Mouse (Mus musculus) Patski (cell line): ENCODE data around the gene Mmp9. TPM values are rescaled to one million over a fixed set of nuclear protein-coding genes. Genes with fewer than 3 reads are reported as not detected.

Experiments used
- ATAC-seq: fragments of 100-300 bp; one replicate; pipeline ENCODE4 v1.8.0; 2021
- CTCF ChIA-PET: fragments of 350-600 bp; sonication (Branson Sonifier 250); formaldehyde crosslinking; loops from one replicate; lab custom pipeline; 2022; ENCODE audit warnings: inconsistent platforms; lab: Charles Lee
- POLR2A ChIA-PET: fragments of 350-600 bp; sonication (Branson Sonifier 250); formaldehyde crosslinking; loops from one replicate; lab custom pipeline; 2022; ENCODE audit warnings: antibody characterized with exemption, inconsistent platforms; lab: Charles Lee
- DNase-seq: peaks from one replicate; pipeline ENCODE4 v3.0.0-alpha.2; 2011; ENCODE audit warnings: low read depth, low spot score
- H3K27me3 ChIP-seq: fragments of 371-371 bp; one replicate; pipeline ENCODE4 v1.5.1; 2021
- CTCF ChIP-seq: fragments of 100-300 bp; IDR thresholded peaks from one replicate; pipeline ENCODE4 v1.5.1; 2021
- in situ Hi-C: fragments of 300-500 bp; cut with MboI; formaldehyde crosslinking; loops from 3 replicates; pipeline ENCODE4 v1.11.1; 2018; ENCODE audit warnings: low pct_unique_long_range_greater_than_20kb, mixed read lengths
- polyA plus RNA-seq: library from polyadenylated mRNA; unstranded; gene quantifications from one replicate; pipeline ENCODE4 v1.2.3, GENCODE M21; 2021

The Mmp9 gene
- polyA plus RNA-seq, 1 experiment from 2014 or later = 0.12 TPM

GRCm38 (mm10) chr2:164911086-164912048 is 29.2 kb upstream of the Mmp9 start, which contains the start of gene Zfp335:
TSS of gene Zfp335 (minus strand) at chr2:164911757.
- DNase-seq (peak; percentile 79), ATAC-seq (peak; percentile 68)
- in situ Hi-C loops = no loop called here
- TF ChIP-seq CTCF = no peak
- no peaks in the 10 kb centered on the region for H3K27me3 ChIP-seq
- CTCF ChIA-PET = interaction anchor here (1.2 kb wide), 1 partner anchor 10 kb away, joined by 4 read pairs; no protein-coding TSS in a partner anchor
- POLR2A ChIA-PET = interaction anchor here (1.0 to 1.8 kb wide), 4 partner anchors 21 to 121 kb away, joined by 3 to 6 read pairs (median 4); partner anchors contain the start of genes Ctsa and Neurl2

DNA sequence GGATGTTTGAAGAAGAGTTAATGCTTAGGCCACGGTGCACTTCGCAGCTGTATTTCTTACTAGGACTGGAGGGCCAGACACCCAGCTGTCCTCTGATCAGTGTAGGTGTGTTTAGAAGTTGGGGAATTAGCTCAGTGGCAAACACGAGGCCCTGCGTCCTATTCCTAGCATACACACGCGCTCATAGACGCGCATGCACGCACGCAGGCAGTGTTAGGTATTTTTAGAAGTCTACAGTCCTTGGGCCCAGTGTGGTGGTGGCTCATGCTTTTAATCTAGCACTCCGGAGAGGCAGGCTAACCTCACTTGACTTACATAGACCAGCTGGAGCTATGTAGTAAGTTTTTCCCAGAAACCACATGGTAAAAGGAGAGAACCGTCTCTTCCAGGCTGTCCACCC is 28.4 kb upstream of the Mmp9 start:
- DNase-seq (no peak), ATAC-seq (no peak)
- in situ Hi-C loops = no loop called here
- CTCF ChIA-PET = interaction anchor here (1.2 kb wide), 1 partner anchor 9 kb away, joined by 4 read pairs; no protein-coding TSS in a partner anchor
- TF ChIP-seq CTCF = no peak
- POLR2A ChIA-PET = interaction anchor here (0.8 to 1.0 kb wide), 3 partner anchors 25 to 120 kb away, joined by 3 to 5 read pairs (median 3); no protein-coding TSS in a partner anchor
- no peaks in the 10 kb centered on the region for H3K27me3 ChIP-seq

GRCm38 (mm10) chr2:164912749-164913427 is 27.7 kb upstream of the Mmp9 start:
- POLR2A ChIA-PET = interaction anchor here (0.6 to 1.0 kb wide), 4 partner anchors 13 to 119 kb away, joined by 3 to 5 read pairs (median 3); no protein-coding TSS in a partner anchor
- in situ Hi-C loops = no loop called here
- no peak for DNase-seq

DNA sequence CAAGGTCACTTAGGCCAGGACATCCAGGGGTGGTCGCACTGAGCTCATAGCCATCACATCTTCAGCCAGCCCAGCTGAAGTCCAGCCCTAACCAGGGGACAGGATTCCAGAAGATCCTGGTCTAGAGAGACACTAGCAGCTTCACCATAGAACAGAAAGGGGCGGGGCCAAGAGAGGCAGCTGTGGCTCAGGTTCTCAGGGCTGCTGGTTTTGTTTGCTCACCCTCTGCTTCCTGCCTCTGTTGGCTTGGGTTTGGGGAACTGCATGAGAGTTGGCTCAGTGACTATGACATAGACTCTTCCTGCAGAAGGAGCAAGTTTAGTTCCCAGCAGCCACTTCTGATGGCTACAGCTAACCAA is 27.2 kb upstream of the Mmp9 start:
- ChIA-PET POLR2A (interaction anchor here (0.6 kb wide), 1 partner anchor 12 kb away, joined by 3 read pairs; no protein-coding TSS in a partner anchor), CTCF (interaction anchor here (1.1 to 1.2 kb wide), 2 partner anchors 11 to 38 kb away, joined by 3 read pairs; no protein-coding TSS in a partner anchor)
- no peak for TF ChIP-seq CTCF
- H3K27me3 ChIP-seq = no peaks in the 10 kb centered on the region
- DNase-seq = no peak
- no peak for ATAC-seq
- in situ Hi-C loops = no loop called here

More at GRCm38 (mm10) chr2:164912749-164913427, 27.7 kb upstream of the Mmp9 start:
- TF ChIP-seq CTCF = no peak
- no peaks in the 10 kb centered on the region for H3K27me3 ChIP-seq
- ATAC-seq = no peak
- CTCF ChIA-PET = interaction anchor here (1.1 kb wide), 1 partner anchor 38 kb away, joined by 3 read pairs; no protein-coding TSS in a partner anchor

- ATAC-seq (no peak), DNase-seq (no peak)
- in situ Hi-C loops = no loop called here
- no peaks in the 10 kb centered on the region for H3K27me3 ChIP-seq
- ChIA-PET CTCF (no interaction called here), POLR2A (no interaction called here)
- no peak for TF ChIP-seq CTCF
Observed at GRCm38 (mm10) chr2:164916820-164917219, 23.8 kb upstream of the Mmp9 start.

DNA sequence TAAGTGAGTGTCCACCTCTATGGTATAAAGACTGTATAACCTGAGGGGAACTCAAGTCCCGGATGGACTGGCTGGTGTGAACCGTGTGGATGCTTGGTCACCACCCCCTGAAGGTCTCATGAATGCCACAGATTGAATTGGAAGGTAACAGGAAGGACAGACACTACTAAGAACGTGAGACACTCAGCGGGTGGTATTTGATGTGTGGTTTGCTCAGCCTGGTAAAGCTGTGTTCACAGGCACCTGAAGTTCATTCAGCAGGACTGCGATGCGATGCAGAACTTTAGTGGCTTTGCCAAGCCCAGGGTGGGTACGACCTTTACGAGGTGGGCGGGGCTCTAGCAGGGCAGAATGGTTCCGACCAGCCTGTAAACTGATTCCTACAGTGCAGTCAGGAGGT is 23.2 kb upstream of the Mmp9 start:
- in situ Hi-C loops = no loop called here
- CTCF ChIA-PET = no interaction called here
- DNase-seq (no peak), ATAC-seq (no peak)
- POLR2A ChIA-PET = no interaction called here
- TF ChIP-seq CTCF = no peak
- H3K27me3 ChIP-seq = no peaks in the 10 kb centered on the region

GRCm38 (mm10) chr2:164918325-164918724 is 22.3 kb upstream of the Mmp9 start:
- POLR2A ChIA-PET = no interaction called here
- no peak for ATAC-seq
- DNase-seq = no peak
- CTCF ChIA-PET = interaction anchor here (0.8 kb wide), 1 partner anchor 28 kb away, joined by 3 read pairs; no protein-coding TSS in a partner anchor
- in situ Hi-C loops = no loop called here
- no peak for TF ChIP-seq CTCF
- no peaks in the 10 kb centered on the region for H3K27me3 ChIP-seq

DNA sequence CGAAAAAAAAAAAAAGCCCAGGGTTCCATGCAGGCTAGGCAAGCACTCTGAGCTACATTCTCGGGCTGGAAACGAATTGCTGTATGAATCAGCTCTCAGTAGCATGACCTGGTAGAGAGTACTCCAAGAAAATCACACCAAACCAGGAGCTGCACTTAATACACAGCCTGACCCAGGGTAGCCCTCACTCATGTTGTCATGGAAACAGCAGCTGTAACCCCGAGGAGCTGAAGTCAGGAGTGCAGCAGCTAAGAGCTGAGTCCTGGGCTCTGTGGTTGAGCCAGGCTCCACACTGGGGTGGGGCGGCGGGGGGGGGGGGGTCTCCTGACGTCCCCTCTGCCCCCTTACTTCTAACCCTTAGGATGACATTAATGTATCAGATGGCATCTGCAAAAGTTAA is 18.6 kb upstream of the Mmp9 start:
- no peak for TF ChIP-seq CTCF
- CTCF ChIA-PET = interaction anchor here (1.3 to 2.2 kb wide), 3 partner anchors 10 to 31 kb away, joined by 3 to 7 read pairs (median 4); partner anchors contain the start of gene Zfp335
- POLR2A ChIA-PET = no interaction called here
- no peak for ATAC-seq
- in situ Hi-C loops = no loop called here
- peaks cover 3% of the 10 kb centered on the region for H3K27me3 ChIP-seq
- DNase-seq = no peak

GRCm38 (mm10) chr2:164923291-164923690 is 17.3 kb upstream of the Mmp9 start:
- no peak for DNase-seq
- TF ChIP-seq CTCF = no peak
- H3K27me3 ChIP-seq = peaks cover 11% of the 10 kb centered on the region
- in situ Hi-C loops = no loop called here
- CTCF ChIA-PET = interaction anchor here (2.0 kb wide), 1 partner anchor 30 kb away, joined by 10 read pairs; no protein-coding TSS in a partner anchor
- POLR2A ChIA-PET = no interaction called here
- no peak for ATAC-seq
